16 mouse cellular contexts compared by ENCODE assay signal in the genomic region with DNA sequence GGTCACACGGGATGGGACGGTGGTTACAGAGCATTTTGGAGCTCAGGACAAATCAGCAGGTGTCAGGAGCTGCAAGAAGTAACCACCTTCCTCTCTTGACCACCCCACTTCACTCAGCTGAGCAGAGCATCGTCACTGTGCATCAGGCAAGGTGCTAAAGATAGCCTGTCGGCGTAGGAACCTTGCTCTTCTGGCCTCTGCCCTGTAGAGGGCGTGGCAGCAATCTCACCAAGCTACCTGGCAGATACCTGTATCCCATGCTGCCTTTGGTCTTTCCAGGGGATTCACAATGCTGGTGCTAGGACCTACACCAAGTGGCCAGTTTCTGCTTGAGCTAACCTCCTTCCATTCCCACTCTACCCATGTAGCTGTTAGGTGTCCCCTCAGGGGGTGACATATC. TPM values are rescaled to one million over a fixed set of nuclear protein-coding genes. Genes with fewer than 3 reads are reported as not detected.
A peak's percentile ranks its signal among the peaks of the same experiment; 100 is the strongest.
DNase-seq lines count a peak whose midpoint lies in the region; ATAC-seq lines count a peak whose summit lies in the region.
"Had no signal": no experiment of that assay in that cellular context is flagged by ENCODE, and none has a peak within 500 bp of the region (broad histone marks: within the 10 kb centered on the region; RNA-seq: fewer than 3 reads in every experiment).

No protein-coding gene starts in this region.

- no peaks in the 10 kb centered on the region for H3K27me3 ChIP-seq in neural tube, embryonic 11.5 days (ENCODE audit: control insufficient read depth, insufficient read depth, low read length)
- H3K27me3 ChIP-seq in forebrain, embryonic 12.5 days: no peaks in the 10 kb centered on the region
- 0 out of 2 replicates have a peak, but pooled peaks cover 5% of the 10 kb centered on the region for H3K27me3 ChIP-seq in limb, embryonic 13.5 days
- H3K27me3 ChIP-seq in neural tube, embryonic 15.5 days (replicated peaks): no peaks in the 10 kb centered on the region
- H3K27me3 ChIP-seq: hindbrain, embryonic 15.5 days had no signal

- 0 out of 2 replicates have a peak overlapping the region, but pooled peaks have one; percentile 15 for H3K27ac ChIP-seq in neural tube, embryonic 11.5 days (ENCODE audit: low read depth, low read length)
- peak overlapping the region; percentile 92 for H3K27ac ChIP-seq in forebrain, embryonic 12.5 days
- peak overlapping the region; percentile 34; the same call in 1 of the 2 replicates for H3K27ac ChIP-seq in limb, embryonic 13.5 days
- H3K27ac ChIP-seq in neural tube, embryonic 15.5 days (replicated peaks): peak overlapping the region; percentile 54; the same call in 1 of the 2 replicates
- H3K27ac ChIP-seq: heart, embryonic 13.5 days; liver, embryonic 15.5 days had no signal

- peaks cover 21% of the 10 kb centered on the region for H3K4me1 ChIP-seq in neural tube, embryonic 11.5 days (ENCODE audit: control insufficient read depth, insufficient read depth, low read length)
- H3K4me1 ChIP-seq in forebrain, embryonic 12.5 days: peaks cover 88% of the 10 kb centered on the region
- H3K4me1 ChIP-seq in limb, embryonic 13.5 days: peaks cover 58% of the 10 kb centered on the region
- H3K4me1 ChIP-seq in neural tube, embryonic 15.5 days: peaks cover 55% of the 10 kb centered on the region
- H3K4me1 ChIP-seq: liver, embryonic 15.5 days had no signal

- H3K36me3 ChIP-seq in neural tube, embryonic 11.5 days (ENCODE audit: control insufficient read depth, insufficient read depth, low read length): no peaks in the 10 kb centered on the region
- 0 out of 2 replicates have a peak, but pooled peaks cover 8% of the 10 kb centered on the region for H3K36me3 ChIP-seq in forebrain, embryonic 12.5 days (replicated peaks)
- no peaks in the 10 kb centered on the region for H3K36me3 ChIP-seq in limb, embryonic 13.5 days
- H3K36me3 ChIP-seq in neural tube, embryonic 15.5 days: no peaks in the 10 kb centered on the region
- H3K36me3 ChIP-seq: heart, embryonic 13.5 days; hindbrain, embryonic 15.5 days; liver, embryonic 15.5 days had no signal

- no peak overlapping the region for H3K4me2 ChIP-seq in neural tube, embryonic 11.5 days (ENCODE audit: low read depth)
- H3K4me2 ChIP-seq in forebrain, embryonic 12.5 days: peak overlapping the region; percentile 33
- H3K4me2 ChIP-seq in limb, embryonic 13.5 days (replicated peaks): no peak overlapping the region
- no peak overlapping the region for H3K4me2 ChIP-seq in neural tube, embryonic 15.5 days
- H3K4me2 ChIP-seq: heart, embryonic 13.5 days; hindbrain, embryonic 15.5 days; liver, embryonic 15.5 days had no signal

- no peak overlapping the region for H3K9ac ChIP-seq in neural tube, embryonic 11.5 days (ENCODE audit: low read length)
- no peak overlapping the region for H3K9ac ChIP-seq in forebrain, embryonic 12.5 days
- no peak overlapping the region for H3K9ac ChIP-seq in limb, embryonic 13.5 days
- no peak overlapping the region for H3K9ac ChIP-seq in neural tube, embryonic 15.5 days (replicated peaks)
- H3K9ac ChIP-seq: heart, embryonic 13.5 days; hindbrain, embryonic 15.5 days; liver, embryonic 15.5 days had no signal

- no peaks in the 10 kb centered on the region for H3K9me3 ChIP-seq in neural tube, embryonic 11.5 days (ENCODE audit: control insufficient read depth, low read length)
- 0 out of 2 replicates have a peak, but pooled peaks cover 2% of the 10 kb centered on the region for H3K9me3 ChIP-seq in forebrain, embryonic 12.5 days
- H3K9me3 ChIP-seq in limb, embryonic 13.5 days: peaks cover 4% of the 10 kb centered on the region; the same call in 1 of the 2 replicates
- no peaks in the 10 kb centered on the region for H3K9me3 ChIP-seq in neural tube, embryonic 15.5 days (replicated peaks)
- H3K9me3 ChIP-seq: hindbrain, embryonic 15.5 days; liver, embryonic 15.5 days had no signal

- no peak for DNase-seq in neural tube, embryonic 11.5 days (ENCODE audit: low spot score)
- no peak for DNase-seq in neural tube, embryonic 10.5 days (ENCODE audit: extremely low spot score, low spot score)
- no peak for DNase-seq in right cerebral cortex, postnatal 14 days
- DNase-seq in right cerebral cortex, adult 18-20 months: no peak
- DNase-seq in urinary bladder, adult 18-20 months (ENCODE audit: low spot score in 2 of 2): no peak
- DNase-seq: adrenal gland, postnatal 25 days; gastrocnemius, postnatal 10 days; lung, postnatal 4 days had no signal

- 64% methylated on average over 6 of the region's 6 CpGs for WGBS in neural tube, embryonic 11.5 days
- 54% methylated on average over 6 of the region's 6 CpGs for WGBS in forebrain, embryonic 12.5 days
- WGBS in limb, embryonic 13.5 days: 54% methylated on average over 6 of the region's 6 CpGs
- WGBS in neural tube, embryonic 15.5 days: 70% methylated on average over 6 of the region's 6 CpGs

- H3K4me3 ChIP-seq in neural tube, embryonic 11.5 days (ENCODE audit: low read depth, low read length): no peak overlapping the region
- H3K4me3 ChIP-seq in forebrain, embryonic 12.5 days (replicated peaks): no peak overlapping the region
- no peak overlapping the region for H3K4me3 ChIP-seq in limb, embryonic 13.5 days
- no peak overlapping the region for H3K4me3 ChIP-seq in neural tube, embryonic 15.5 days (replicated peaks)
- H3K4me3 ChIP-seq: heart, embryonic 13.5 days; hindbrain, embryonic 15.5 days; liver, embryonic 15.5 days; myocyte had no signal

- ATAC-seq in neural tube, embryonic 11.5 days (ENCODE audit: insufficient read depth, low FRiP score, low TSS enrichment): 0 out of 2 replicates have a peak, but pooled peaks have one; percentile 10
- ATAC-seq in forebrain, embryonic 12.5 days (ENCODE audit: low FRiP score): peak; percentile 24
- no peak for ATAC-seq in limb, embryonic 13.5 days (ENCODE audit: low FRiP score, low read depth)
- ATAC-seq in neural tube, embryonic 15.5 days (ENCODE audit: low FRiP score): no peak
- ATAC-seq: CD4-positive, CD25-positive, alpha-beta regulatory T cell, adult 4 months had no signal

RNA-seq across cellular contexts. Expression of gene Sema5b, which starts 55.3 kb away (rescaled TPM):
- polyA plus RNA-seq in neural tube, embryonic 11.5 days (2014; fragmentation: Nextera tagmentation; extraction: Ambion mirVana): 28.1 and 28.9 TPM in 2 replicates
- polyA plus RNA-seq in forebrain, embryonic 12.5 days (2016; fragmentation: Nextera tagmentation; extraction: Ambion mirVana): 55.7 and 59.5 TPM in 2 replicates
- 6.4 and 6.8 TPM in 2 replicates for polyA plus RNA-seq in limb, embryonic 13.5 days (2015; fragmentation: Nextera tagmentation; extraction: Ambion mirVana)
- polyA plus RNA-seq in neural tube, embryonic 15.5 days (2015; fragmentation: Nextera tagmentation; extraction: Ambion mirVana): 16.9 and 17.2 TPM in 2 replicates
- polyA plus RNA-seq: CD4-positive, CD25-positive, alpha-beta regulatory T cell, adult 4 months; myocyte had no signal

Comparison
In these comparisons a context has a peak if more than half of its experiments do, and no peak if none do; other contexts are left out.
1. ATAC-seq: peak in neural tube, embryonic 11.5 days (single experiment) and forebrain, embryonic 12.5 days (single experiment); none in limb, embryonic 13.5 days (single experiment) and neural tube, embryonic 15.5 days (single experiment).
2. H3K27ac ChIP-seq: peak in every context shown above with its lines; median percentile 92 in forebrain, embryonic 12.5 days; 54 in neural tube, embryonic 15.5 days; 34 in limb, embryonic 13.5 days; 15 in neural tube, embryonic 11.5 days.